Mouse (Mus musculus): Measurements from ENCODE around the gene Col4a3.

Gene Col4a3

DNA sequence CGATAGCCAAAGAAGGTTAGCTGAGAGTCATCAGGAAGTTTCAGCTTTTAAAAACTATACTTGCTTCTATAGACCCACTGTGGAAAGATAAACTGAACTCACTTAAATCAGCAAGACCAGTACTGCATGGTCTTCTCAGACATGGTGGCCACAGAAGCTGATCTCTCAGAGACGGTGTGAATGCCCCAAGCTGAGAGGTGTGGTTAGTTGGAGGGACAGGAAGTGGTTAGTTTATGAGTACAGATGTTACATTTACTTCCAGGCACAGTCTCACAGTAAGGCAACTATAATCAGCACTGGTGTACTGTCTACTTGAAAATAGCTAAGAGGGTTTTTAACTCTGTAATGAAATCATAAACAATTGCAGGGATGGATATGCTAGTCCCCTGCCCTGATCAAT is 75.5 kb downstream of the Col4a3 start:
- in situ Hi-C loops (cut with MboI, MseI) = no loop called here

- in situ Hi-C loops (cut with MboI, MseI) = no loop called here
These were observed 76.8 kb downstream of the Col4a3 start for GRCm38 (mm10) chr1:82663522-82663921.

DNA sequence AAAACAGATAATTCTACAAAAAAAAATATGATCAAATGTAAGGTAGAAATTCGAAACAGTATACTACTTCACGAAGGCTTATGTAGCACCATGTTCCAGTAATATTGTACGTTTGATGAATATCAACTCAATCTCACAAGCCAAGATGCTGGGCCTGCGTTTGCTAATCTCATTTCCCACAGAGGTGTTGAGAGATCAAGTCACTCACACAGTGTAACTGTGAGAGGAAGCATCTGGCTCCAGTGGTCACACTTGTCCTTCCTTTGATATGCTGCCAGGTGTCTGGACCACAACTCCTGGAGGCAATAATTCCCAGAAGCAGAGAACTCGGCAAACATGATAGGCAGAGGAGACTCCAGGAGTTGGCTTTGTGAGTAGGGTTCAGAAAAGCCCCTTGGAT is 99.6 kb downstream of the Col4a3 start:
- in situ Hi-C loops (cut with MboI, MseI) = no loop called here

GRCm38 (mm10) chr1:82686866-82687265 is 100.1 kb downstream of the Col4a3 start:
- in situ Hi-C loops (cut with MboI, MseI) = no loop called here

GRCm38 (mm10) chr1:82687931-82688330 is 101.2 kb downstream of the Col4a3 start:
- in situ Hi-C loops (cut with MboI, MseI) = no loop called here

- in situ Hi-C loops (cut with MboI, MseI) = no loop called here
These were observed 109.2 kb downstream of the Col4a3 start for GRCm38 (mm10) chr1:82695915-82696314.

DNA sequence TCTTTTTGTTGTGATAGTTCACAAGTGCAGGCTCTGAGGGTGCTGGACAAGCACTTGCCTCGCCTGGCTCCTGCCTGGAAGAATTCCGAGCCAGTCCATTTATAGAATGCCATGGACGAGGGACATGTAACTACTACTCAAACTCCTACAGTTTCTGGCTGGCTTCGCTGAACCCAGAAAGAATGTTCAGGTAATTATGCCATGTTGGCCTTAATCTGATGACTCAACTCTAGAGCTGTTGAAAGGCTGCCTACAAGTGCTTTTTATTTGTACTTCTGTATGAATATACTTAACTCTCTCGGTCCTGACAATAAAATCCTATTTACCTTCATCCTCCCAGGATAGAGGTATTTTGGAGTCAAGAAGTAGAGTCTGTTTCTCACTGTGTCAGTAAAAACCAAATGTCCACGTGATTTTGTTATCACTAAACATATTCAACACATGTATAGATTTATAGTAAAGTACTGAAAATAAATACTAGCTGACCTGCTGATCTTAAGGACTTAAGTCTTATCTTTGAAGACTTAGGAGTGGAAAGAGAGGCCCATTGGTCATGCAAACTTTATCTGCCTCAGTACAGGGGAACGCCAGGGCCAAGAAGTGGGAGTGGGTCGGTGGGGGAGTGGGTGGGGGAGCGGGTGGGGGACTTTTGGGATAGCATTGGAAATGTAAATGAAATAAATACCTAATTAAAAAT is 131.2 kb downstream of the Col4a3 start:
- in situ Hi-C loops (cut with MboI, MseI) = no loop called here

DNA sequence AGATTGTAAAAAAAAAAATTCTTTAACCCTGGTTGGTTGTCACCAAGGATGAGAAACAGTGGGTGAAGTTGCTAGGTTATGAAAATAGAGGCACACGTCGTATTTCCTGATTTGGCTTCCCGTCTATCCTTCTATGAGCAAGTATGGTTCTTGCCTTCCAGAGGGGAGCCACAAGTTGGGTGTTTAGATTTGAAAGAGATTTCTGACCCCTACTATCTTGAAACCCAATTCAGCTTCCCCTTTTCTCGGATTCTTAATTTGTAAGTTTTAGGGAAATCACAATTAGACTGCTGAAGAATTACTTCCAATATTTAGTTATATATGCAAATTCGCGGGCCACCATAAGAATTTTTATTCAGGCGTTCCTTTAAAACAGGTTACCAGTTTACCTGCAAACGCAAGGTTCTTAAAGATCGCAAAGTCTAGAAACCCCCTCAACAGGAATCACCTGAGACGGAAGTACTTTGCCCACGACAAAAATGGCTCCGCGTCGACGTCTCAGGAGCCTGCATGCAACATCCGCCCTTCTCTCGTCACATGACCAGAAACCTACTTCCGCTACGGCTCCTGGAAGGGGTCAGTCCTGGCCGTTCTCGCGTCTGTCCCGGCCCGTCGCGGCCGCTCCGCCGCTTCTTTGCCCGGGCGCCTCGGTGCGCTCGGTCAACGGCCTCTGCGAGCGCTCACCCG is 137.8 kb downstream of the Col4a3 start, which contains the start of gene Mff:
TSS of gene Mff (plus strand) at position 552 of the 687 bp plus-strand sequence.
- in situ Hi-C loops (cut with MboI, MseI) = no loop called here

GRCm38 (mm10) chr1:82725026-82725874 is 138.5 kb downstream of the Col4a3 start:
- in situ Hi-C loops (cut with MboI, MseI) = no loop called here

- in situ Hi-C loops (cut with MboI, MseI) = no loop called here
These were observed 139.1 kb downstream of the Col4a3 start for GRCm38 (mm10) chr1:82725875-82726185.

GRCm38 (mm10) chr1:82726482-82726881 is 139.8 kb downstream of the Col4a3 start:
- in situ Hi-C loops (cut with MboI, MseI) = no loop called here

GRCm38 (mm10) chr1:82733357-82733756 is 146.6 kb downstream of the Col4a3 start:
- in situ Hi-C loops (cut with MboI, MseI) = no loop called here

DNA sequence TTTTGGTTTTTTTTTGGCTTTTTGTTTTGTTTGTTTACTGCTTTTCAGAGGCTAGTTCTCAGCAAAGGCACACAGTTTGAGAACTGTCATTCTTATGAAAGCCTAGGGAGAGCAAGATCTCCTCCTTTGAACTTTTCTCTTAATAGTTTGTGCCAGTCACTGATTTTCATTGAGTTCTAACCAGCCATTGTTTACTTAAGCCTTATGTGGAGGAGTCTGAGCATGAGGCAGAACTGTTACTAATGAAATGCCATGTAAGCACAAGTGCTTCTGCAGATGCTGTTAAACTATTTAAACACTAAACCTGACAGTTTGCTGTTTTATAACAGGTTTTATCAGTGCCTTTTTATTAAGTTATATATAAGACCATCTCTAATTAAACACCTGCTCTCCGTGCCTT is 151.3 kb downstream of the Col4a3 start:
- in situ Hi-C loops (cut with MboI, MseI) = no loop called here

- in situ Hi-C loops (cut with MboI, MseI) = no loop called here
These were observed 154.8 kb downstream of the Col4a3 start for GRCm38 (mm10) chr1:82741539-82741938.

DNA sequence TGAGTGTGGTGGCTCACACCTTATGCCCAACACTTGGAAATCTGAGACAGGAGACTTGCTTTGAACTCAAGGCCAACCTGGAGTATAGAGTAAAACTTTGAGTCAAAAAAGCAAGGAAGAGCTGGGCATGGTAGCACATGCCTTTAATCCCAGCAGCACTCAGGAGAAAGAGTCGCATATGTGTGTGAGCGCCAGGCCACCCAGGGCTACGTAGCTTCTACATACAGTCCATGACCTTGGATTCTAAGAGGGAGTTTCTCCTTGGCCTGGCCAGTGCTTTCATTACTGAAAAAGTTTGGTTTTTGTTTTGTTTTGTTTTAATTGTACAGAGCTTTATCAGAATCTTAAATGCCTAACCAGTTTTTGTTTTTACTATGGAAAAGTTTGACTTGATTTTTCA is 157.2 kb downstream of the Col4a3 start:
- in situ Hi-C loops (cut with MboI, MseI) = no loop called here

DNA sequence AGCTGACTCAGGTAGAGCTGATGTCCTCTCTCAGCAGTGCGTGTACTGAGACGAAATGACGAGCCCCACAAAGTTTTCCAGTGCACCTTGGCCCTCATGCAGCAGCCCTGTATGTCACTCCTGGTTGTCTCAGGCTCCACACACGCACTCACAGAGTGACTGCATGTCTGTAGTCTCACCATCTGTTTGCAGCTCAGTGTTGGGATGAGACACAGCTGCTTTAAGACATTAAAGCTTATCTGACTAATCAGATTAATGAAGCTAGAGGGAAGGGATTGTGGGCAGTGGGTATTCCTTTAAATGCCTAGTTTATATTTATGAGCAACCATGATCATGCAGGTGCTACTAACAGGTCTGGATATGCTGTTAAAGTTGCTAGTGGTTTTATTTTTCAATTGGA is 159.7 kb downstream of the Col4a3 start:
- in situ Hi-C loops (cut with MboI, MseI) = no loop called here

GRCm38 (mm10) chr1:82747714-82748452 is 161.2 kb downstream of the Col4a3 start:
- in situ Hi-C loops (cut with MboI, MseI) = no loop called here

- in situ Hi-C loops (cut with MboI, MseI) = no loop called here
These were observed 172.8 kb downstream of the Col4a3 start for GRCm38 (mm10) chr1:82759520-82759919.

DNA sequence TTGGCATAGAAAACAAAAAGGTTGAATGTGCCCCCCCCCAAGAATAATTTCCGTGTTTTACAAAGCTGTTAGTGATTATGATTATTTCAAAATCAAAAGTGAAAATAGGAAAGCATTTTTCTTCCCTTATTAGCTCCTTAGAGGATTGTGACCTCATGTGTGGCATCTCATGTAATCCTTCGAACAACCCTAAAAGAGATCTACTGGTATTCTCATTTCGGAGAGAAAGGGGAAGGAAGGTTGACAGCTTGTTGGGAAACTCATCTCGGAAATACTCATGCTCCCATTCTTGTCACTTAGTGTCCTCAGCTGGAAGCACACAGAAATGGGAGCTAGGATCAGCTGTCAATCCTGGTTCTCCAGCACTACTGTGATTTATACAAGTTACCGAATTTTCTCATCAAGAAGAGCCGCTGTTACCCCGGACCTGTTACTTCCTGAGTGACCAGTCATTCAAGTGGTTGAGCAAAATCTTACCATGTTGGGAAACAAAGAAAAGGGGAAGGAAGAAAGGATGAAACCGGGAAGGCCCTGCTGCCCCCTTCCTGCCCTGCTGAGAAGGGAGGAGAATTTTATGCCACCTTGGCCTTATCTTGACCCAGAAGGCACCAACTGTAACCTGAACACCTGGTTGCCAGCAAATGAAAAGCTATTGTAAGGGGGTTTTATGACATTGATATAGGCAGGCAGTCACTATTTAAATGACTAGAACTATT is 174.9 kb downstream of the Col4a3 start:
- in situ Hi-C loops (cut with MboI, MseI) = loop anchor here (10.0 kb wide), 1 partner anchor 207 kb away; no protein-coding TSS in a partner anchor

DNA sequence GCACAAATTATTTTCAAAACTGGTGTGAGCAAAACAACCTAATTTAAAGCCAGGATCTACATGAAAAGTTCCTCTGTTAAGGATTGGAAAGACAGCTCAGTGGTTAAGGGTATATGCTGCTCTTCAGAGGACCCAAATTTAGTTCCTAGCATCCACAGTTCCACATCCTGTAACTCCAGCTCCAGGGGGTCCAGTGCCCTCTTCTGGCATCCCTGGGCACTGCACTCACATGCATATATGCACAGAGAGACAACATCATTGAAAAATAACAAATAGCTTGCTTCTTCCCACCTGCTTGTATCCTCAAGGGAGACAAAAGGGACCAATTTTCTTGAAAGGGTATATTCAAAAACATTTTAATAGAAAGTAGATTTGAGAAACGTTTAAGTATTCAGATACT is 175.6 kb downstream of the Col4a3 start:
- in situ Hi-C loops (cut with MboI, MseI) = loop anchor here (10.0 kb wide), 1 partner anchor 207 kb away; no protein-coding TSS in a partner anchor

- in situ Hi-C loops (cut with MboI, MseI) = loop anchor here (10.0 kb wide), 1 partner anchor 211 kb away; no protein-coding TSS in a partner anchor
These were observed 179.5 kb downstream of the Col4a3 start for GRCm38 (mm10) chr1:82766227-82766626.
